Mouse (Mus musculus) retina, embryonic 14.5 days (tissue): ENCODE measurements around the gene 1700113H08Rik.
A peak's percentile ranks its signal among the peaks of the same experiment; 100 is the strongest.

Experiments used
- DNase-seq: peaks from one replicate; pipeline ENCODE4 v3.0.0-alpha.2; 2015; ENCODE audit warnings: low spot score

Gene 1700113H08Rik

GRCm38 (mm10) chr10:87057500-87058250 lies at the start of gene 1700113H08Rik:
1700113H08Rik (plus strand) TSS chr10:87058045.
- peak; percentile 45 for DNase-seq

- DNase-seq = no peak
These were observed 49.7 kb upstream of the 1700113H08Rik start for GRCm38 (mm10) chr10:87008215-87008499.

DNA sequence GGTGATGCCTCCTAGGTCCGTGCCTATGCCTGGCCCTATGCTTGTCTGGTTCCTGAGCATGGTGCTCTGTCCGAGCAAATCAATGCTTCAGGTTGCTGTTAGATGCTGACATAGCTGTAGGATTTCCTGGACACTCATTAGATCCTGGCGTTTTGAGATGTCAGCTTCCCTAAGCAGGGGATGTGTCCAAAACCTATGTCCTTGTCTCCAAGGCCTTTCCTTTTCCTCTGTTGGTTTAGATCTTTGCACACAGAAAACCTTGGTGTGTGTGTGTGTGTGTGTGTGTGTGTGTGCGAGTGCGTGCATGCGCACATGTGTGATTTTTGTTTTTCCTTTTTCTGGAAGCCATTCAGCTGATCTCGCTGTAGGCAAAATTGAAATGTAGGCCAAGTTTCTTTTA lies 45.8 kb upstream of the 1700113H08Rik start:
- no peak for DNase-seq

DNA sequence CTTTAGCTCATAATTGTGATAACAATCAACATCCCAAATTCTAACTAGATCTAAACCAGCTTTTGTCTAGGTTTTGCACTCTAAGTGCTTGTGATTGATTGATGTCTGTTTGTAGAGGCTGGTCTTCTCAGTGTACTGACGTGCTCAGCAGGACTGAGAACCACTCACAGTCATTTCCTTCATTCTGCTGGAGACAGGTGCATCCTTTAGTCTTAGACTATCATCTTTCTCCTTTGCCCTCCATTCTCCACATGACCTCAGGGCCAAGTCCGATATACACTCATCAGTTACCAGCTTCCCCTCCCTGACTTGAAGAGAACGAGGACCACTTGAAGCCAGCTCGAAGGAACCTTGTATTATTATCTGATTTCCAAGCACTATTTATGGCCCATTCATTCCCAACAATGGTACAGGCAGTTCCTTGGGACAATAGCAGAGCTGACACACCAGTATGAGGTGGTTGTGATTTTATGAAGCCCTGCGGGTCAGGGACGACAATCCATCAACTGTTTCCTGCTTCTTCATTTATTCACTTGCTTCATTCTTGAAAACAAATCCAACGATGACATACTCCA lies 43.4 kb upstream of the 1700113H08Rik start:
- no peak for DNase-seq

GRCm38 (mm10) chr10:87015403-87015802 lies 42.4 kb upstream of the 1700113H08Rik start:
- DNase-seq = no peak

GRCm38 (mm10) chr10:87016151-87016692 lies 41.6 kb upstream of the 1700113H08Rik start:
- peak; percentile 48 for DNase-seq

GRCm38 (mm10) chr10:87018876-87019275 lies 39.0 kb upstream of the 1700113H08Rik start:
- DNase-seq = no peak

DNA sequence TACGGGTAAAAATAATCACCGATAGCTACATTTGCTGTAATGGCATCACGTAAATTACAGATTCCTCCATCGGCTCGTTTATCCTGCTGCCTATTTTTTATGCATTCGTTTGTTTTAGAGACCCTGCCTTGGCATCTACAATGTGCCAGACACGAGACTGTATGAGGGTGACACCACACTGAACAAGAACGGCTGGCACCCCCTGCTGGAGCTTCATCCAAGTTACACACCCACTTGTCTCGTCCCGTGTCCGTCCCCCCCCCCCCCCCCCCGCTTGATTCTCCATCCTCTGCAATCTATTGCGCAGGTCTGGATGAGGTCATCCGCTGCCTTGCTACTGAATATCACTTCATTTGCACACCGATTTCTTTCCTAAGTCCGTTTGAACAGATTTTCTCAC lies 37.1 kb upstream of the 1700113H08Rik start:
- DNase-seq = peak; percentile 53

DNA sequence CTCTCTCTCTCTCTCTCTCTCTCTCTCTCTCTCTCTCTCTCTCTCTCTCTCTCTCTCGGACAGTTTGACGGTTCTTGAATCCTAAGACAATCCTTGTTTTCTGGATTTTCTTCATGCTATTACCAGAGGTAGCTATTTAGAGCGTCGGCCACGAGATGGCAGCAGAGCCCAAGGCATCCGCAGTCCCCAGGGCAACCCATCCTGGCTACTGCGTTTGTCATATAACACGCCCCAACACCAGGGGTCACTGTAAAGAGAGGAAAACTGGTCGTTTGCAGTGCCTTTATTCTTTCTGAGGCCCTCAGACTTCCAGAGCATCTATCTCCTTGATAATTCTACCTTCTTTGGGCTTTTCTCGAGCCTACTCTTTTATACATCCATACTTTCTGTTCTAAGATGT lies 33.0 kb upstream of the 1700113H08Rik start:
- DNase-seq = peak; percentile 99

DNA sequence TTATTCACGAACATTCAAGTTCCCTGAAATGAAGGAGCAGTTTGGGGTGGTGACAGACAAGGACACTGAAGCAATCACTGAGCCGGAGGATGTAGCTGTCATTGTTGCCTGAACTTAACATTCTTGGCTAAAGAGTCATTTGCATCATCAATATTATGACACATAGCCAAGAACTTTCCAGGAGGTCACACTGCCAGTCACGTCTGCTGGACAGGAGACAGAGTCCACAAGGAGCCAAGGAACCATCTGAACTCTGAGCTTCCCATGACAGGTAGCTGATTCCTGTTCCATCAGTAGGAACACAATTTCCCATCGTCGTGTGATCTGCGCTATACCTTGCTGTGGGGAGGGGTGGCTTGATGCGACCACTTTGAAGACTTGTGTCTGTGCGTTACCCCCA lies 25.1 kb upstream of the 1700113H08Rik start:
- no peak for DNase-seq

DNA sequence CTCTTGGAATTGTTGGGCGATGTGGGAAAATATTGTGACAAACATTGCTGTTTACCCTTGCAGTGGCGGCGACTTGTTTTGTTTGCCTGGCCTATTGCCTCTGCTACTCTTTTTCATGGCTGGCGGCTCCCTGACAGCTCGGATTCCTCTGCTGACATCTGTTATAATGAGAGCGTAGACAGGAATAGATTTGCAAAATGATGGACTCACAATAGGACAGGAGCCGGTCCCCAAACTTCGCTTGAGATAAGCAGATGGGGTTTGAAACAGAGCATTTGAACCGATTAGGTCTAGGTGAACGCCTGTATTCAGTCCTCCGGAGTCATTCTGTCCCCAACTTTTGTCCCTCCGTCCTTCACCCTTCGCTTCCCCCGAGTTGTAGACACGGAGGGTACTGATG lies 22.0 kb upstream of the 1700113H08Rik start:
- peak; percentile 38 for DNase-seq

GRCm38 (mm10) chr10:87036271-87036703 lies 21.6 kb upstream of the 1700113H08Rik start:
- peak; percentile 62 for DNase-seq

- peak; percentile 58 for DNase-seq
These were observed 20.8 kb upstream of the 1700113H08Rik start for GRCm38 (mm10) chr10:87037062-87037461.

GRCm38 (mm10) chr10:87039340-87039739 lies 18.5 kb upstream of the 1700113H08Rik start:
- DNase-seq = no peak

DNA sequence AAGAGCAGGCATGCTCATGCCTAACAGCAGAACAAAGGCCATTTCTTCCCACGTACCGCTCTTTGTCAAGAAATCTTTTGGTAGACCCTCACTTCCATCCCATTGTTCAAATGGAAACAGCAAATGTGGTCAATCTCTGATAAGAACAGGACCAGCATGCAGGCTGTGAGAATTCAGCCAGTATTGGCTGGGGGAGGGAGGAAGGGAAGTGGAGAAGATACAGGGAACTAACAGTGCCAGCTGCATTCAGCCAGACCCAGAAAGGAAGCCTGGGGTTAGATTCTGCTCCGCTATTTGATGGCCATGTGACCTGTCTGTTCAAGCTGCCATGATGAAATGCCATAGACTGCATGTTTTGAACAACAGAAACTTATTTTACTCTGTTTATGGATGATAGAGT lies 18.0 kb upstream of the 1700113H08Rik start:
- no peak for DNase-seq

GRCm38 (mm10) chr10:87041265-87041664 lies 16.6 kb upstream of the 1700113H08Rik start:
- no peak for DNase-seq

GRCm38 (mm10) chr10:87045273-87045672 lies 12.6 kb upstream of the 1700113H08Rik start:
- no peak for DNase-seq

DNA sequence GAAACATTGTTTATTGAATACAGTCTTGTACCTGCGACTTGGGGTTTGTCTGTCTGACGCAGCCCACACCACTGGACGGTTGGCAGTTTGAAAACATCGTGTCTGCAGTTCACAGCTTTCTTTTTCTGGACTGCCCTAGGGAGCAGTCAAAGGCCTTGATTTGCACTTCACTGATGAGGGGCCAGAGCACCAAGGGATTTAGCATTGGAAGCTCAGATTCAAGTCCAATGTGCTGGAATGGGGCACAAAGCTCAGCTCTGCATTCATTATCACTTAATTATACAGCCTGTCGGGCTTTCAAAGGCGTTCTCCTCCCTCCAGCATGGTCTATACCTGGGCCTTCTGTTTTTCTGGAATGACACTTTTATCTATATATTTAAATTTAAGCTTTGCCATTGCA lies 11.4 kb upstream of the 1700113H08Rik start:
- no peak for DNase-seq

DNA sequence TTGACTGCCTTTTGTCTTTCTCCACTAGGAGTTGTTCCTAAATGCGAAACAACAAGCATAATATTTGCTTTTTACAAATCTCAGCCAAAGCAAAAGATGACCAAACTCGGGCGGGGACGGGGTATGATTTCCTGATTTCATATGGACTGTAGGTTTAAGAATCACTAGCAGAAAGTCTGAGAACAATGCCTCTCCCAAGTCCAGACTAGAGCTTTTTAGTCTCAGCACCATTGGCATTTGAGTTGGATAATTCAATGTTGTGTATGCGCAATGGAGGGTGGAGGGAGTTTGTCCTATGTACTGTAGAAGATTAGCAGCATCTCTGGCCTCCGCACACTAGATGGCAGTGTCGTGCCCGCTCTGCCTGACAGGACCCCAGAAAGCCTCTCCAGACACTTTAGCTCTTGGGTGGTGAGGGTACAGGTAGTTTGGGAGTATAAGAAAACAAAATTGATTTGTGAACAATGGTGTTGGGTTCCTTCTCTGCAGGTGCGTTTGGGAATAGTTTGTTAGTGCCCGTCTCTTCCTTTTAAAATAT lies 10.8 kb upstream of the 1700113H08Rik start:
- no peak for DNase-seq

DNA sequence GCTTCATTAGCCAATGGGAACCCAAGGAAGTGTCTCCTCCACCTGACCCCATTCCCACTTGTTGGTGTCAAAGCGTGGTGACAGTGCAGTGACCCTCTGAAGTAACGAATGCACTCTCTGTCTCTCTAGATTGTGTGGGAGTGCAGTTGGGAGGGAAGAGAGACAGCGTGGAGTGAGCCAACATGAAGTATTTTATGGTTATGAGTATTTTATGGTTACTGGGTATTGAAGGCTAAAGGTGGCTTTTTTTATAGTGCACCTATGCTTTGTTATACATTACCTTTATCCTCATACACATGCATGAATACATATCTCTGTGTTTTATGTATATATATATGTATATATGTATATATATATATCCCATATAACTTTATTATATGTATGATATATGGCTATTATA lies 8.7 kb upstream of the 1700113H08Rik start:
- no peak for DNase-seq

GRCm38 (mm10) chr10:87051714-87052113 lies 6.1 kb upstream of the 1700113H08Rik start:
- no peak for DNase-seq

GRCm38 (mm10) chr10:87058251-87058925 lies 543 bp downstream of the 1700113H08Rik start:
- peak; percentile 91 for DNase-seq

- DNase-seq = peak; percentile 10
These were observed 1.1 kb downstream of the 1700113H08Rik start for GRCm38 (mm10) chr10:87058926-87059325.
